Mouse (Mus musculus): Measurements from ENCODE around the gene Pars2.

- TF ChIP-seq E2F4 (IDR thresholded peaks at IDR 0.05; ENCODE audit: insufficient read depth) (no peak), POLR2A (IDR thresholded peaks at IDR 0.05; ENCODE audit: insufficient read length, low read depth) (no peak), USF1 (IDR thresholded peaks at IDR 0.05; ENCODE audit: low read depth) (no peak), MYOD1 (IDR thresholded peaks at IDR 0.05; ENCODE audit: control insufficient read depth in 1 of 3, insufficient read length in 2 of 3, low read depth in 2 of 3) (no peak), MAX (IDR thresholded peaks at IDR 0.05; ENCODE audit: low read depth) (no peak)
Observed at GRCm38 (mm10) chr4:106679152-106679551, 28.3 kb downstream of the Pars2 start.
